Mouse (Mus musculus): ENCODE data around the gene Denr. TPM values are rescaled to one million over a fixed set of nuclear protein-coding genes. Genes with fewer than 3 reads are reported as not detected.
A peak's percentile ranks its signal among the peaks of the same experiment; 100 is the strongest.

Gene Denr
- total and polyA plus RNA-seq, 2 experiments from 2014 or later = 5.9 to 112 TPM

DNA sequence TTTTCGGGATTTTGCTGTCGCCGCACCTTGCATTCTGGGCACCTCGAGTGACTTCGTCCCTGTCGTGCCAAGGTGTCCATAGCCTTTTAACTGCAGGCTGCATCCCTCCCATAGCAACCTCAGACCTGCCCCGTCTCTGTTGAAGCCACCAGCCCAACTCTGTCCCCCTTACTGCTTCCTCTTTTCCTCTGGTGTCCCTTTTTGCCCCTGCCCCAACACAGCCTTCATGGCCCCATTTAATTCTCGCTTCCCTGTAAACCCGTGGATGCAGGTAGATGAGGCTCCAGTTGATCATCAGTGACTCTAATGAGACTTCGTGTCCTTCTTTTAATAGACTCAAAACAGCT lies 629 bp downstream of the Denr start:
- peak overlapping the region; percentile 82 for H3K27ac ChIP-seq (ENCODE audit: low read depth)
- no peak for ATAC-seq (ENCODE audit: insufficient read depth, low read depth)

GRCm38 (mm10) chr5:123914852-123915251 lies 7.9 kb downstream of the Denr start:
- Histone ChIP-seq H3K27ac (ENCODE audit: low read depth) (no peak overlapping the region), H3K36me3 (replicated peaks; ENCODE audit: control insufficient read depth, insufficient read depth, low read length) (peaks cover 61% of the 10 kb centered on the region), H3K9me3 (replicated peaks; ENCODE audit: control insufficient read depth, low read length) (no peaks in the 10 kb centered on the region), H3K4me1 (ENCODE audit: control insufficient read depth, insufficient read depth) (no peaks in the 10 kb centered on the region), H3K27me3 (ENCODE audit: control insufficient read depth, insufficient read depth, low read length) (no peaks in the 10 kb centered on the region), H3K4me2 (ENCODE audit: low read depth, low read length) (no peak overlapping the region), H3K4me3 (ENCODE audit: low read depth, low read length) (no peak overlapping the region), H3K9ac (replicated peaks; ENCODE audit: low read depth, low read length) (no peak overlapping the region)
- no peak for TF ChIP-seq EP300 (IDR thresholded peaks at IDR 0.05; ENCODE audit: low read depth)
- ATAC-seq (ENCODE audit: insufficient read depth, low read depth) = no peak
- WGBS = 88% methylated on average over 3 of the region's 3 CpGs
- DNase-seq (ENCODE audit: low spot score) = no peak

More for the DNA sequence above, 629 bp downstream of the Denr start:
- WGBS = 4% methylated on average over 10 of the region's 10 CpGs
- Histone ChIP-seq H3K36me3 (replicated peaks; ENCODE audit: control insufficient read depth, insufficient read depth, low read length) (peaks cover 41% of the 10 kb centered on the region), H3K4me1 (ENCODE audit: control insufficient read depth, insufficient read depth) (peaks cover 8% of the 10 kb centered on the region; the same call in 1 of the 2 replicates), H3K9me3 (replicated peaks; ENCODE audit: control insufficient read depth, low read length) (no peaks in the 10 kb centered on the region), H3K4me2 (ENCODE audit: low read depth, low read length) (peak overlapping the region; percentile 89), H3K27me3 (ENCODE audit: control insufficient read depth, insufficient read depth, low read length) (no peaks in the 10 kb centered on the region), H3K4me3 (ENCODE audit: low read depth, low read length) (peak overlapping the region; percentile 94), H3K9ac (replicated peaks; ENCODE audit: low read depth, low read length) (peak overlapping the region; percentile 97)
- TF ChIP-seq CTCF (IDR thresholded peaks at IDR 0.05; ENCODE audit: low read depth) = no peak
- no peak for TF ChIP-seq EP300 (IDR thresholded peaks at IDR 0.05; ENCODE audit: low read depth)
- DNase-seq (ENCODE audit: low spot score) = no peak

DNA sequence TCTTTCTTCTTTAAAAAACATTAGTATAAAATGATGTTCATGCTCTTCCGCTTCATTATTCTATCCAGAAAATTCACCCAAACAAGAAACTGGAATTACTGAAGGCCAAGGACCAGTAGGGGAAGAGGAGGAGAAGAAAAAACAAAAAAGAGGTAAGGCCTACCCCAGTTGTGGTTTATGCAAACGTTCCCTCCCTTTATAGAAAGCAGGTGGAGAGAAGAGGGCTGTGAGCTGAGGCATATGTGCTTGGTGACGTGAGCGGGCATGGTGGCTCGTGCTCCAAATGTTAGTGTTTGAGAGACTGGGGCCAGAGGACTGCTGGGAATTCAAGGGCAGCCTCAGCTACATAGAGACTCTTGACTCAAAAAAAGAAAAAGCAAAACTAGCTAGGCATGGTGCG lies 15.1 kb downstream of the Denr start:
- 91% methylated on average over 6 of the region's 6 CpGs for WGBS

DNA sequence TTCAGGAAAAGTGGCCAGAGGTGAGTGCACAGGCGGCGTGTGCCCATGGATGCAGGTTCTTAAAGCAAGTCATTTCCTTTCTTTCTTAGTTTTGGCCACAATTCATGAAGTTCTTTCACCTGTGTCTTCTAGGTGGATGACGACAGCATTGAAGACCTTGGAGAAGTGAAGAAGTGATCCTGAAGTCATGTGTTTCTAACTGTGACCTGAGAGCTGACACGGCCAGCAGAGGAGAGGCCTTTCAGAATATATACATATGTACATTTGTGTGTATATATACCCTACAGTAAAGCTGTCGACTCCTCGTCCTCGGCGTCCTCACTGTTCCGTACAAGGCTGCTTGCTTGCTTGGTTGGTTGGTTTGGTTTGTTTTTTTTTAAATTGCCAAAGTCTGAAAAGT lies 20.1 kb downstream of the Denr start, which contains the start of gene Gm43518:
Gene Gm43518 (plus strand): TSS at position 301 of the 400 bp plus-strand sequence.
- Histone ChIP-seq H3K4me3 (ENCODE audit: low read depth, low read length) (no peak within 1 kb of the TSS), H3K27ac (ENCODE audit: low read depth) (no peak within 1 kb of the TSS), H3K9ac (replicated peaks; ENCODE audit: low read depth, low read length) (no peak within 1 kb of the TSS), H3K9me3 (replicated peaks; ENCODE audit: control insufficient read depth, low read length) (no peaks in the 10 kb centered on the region), H3K36me3 (replicated peaks; ENCODE audit: control insufficient read depth, insufficient read depth, low read length) (peaks cover 65% of the 10 kb centered on the region), H3K27me3 (ENCODE audit: control insufficient read depth, insufficient read depth, low read length) (no peaks in the 10 kb centered on the region), H3K4me2 (ENCODE audit: low read depth, low read length) (no peak within 1 kb of the TSS), H3K4me1 (ENCODE audit: control insufficient read depth, insufficient read depth) (peaks cover 6% of the 10 kb centered on the region; the same call in 1 of the 2 replicates)
- TF ChIP-seq CTCF (IDR thresholded peaks at IDR 0.05; ENCODE audit: low read depth) (no peak), EP300 (IDR thresholded peaks at IDR 0.05; ENCODE audit: low read depth) (no peak)
- ATAC-seq (ENCODE audit: insufficient read depth, low read depth) = no peak
- no peak for DNase-seq (ENCODE audit: low spot score)
- WGBS = 91% methylated on average over 9 of the region's 9 CpGs

More for the DNA sequence above, 15.1 kb downstream of the Denr start:
- ATAC-seq (ENCODE audit: insufficient read depth, low read depth) (no peak), DNase-seq (ENCODE audit: low spot score) (no peak)
- no peaks in the 10 kb centered on the region for H3K9me3 ChIP-seq (replicated peaks; ENCODE audit: control insufficient read depth, low read length)
- TF ChIP-seq CTCF (IDR thresholded peaks at IDR 0.05; ENCODE audit: low read depth) (no peak), EP300 (IDR thresholded peaks at IDR 0.05; ENCODE audit: low read depth) (no peak)
- H3K27me3 ChIP-seq (ENCODE audit: control insufficient read depth, insufficient read depth, low read length) = no peaks in the 10 kb centered on the region
- H3K4me3 ChIP-seq (ENCODE audit: low read depth, low read length) = no peak overlapping the region
- H3K4me1 ChIP-seq (ENCODE audit: control insufficient read depth, insufficient read depth) = no peaks in the 10 kb centered on the region
- H3K4me2 ChIP-seq (ENCODE audit: low read depth, low read length) = no peak overlapping the region
- no peak overlapping the region for H3K27ac ChIP-seq (ENCODE audit: low read depth)
- H3K9ac ChIP-seq (replicated peaks; ENCODE audit: low read depth, low read length) = no peak overlapping the region
- H3K36me3 ChIP-seq (replicated peaks; ENCODE audit: control insufficient read depth, insufficient read depth, low read length) = peaks cover 90% of the 10 kb centered on the region

DNA sequence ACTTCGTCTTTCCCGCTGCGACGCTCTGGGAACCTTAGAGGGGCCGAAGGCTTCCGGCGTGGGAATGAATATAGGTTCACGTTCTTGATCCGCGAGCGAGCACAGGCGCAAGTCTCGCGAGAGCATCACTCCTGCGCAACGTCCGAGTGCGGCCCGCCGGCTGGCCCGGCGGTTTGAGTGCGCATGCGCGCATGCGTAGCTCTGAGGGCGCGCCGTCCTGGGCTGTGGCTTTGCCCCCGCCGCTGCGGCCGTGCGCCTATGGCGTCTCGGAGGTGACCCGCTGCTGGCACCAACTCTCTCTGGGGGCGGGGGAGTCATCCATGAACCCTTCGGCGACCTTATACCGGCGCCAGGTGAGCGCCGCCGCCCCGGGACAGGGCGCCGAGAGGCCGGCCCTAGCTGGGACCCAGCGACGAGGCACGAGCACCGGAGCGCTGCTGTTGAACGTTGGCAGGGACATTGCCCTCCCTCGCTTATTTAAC lies 23.6 kb downstream of the Denr start, which contains the start of gene Ccdc62:
Gene Ccdc62 (plus strand): TSS at position 172 of the 482 bp plus-strand sequence.
- ATAC-seq (ENCODE audit: insufficient read depth, low read depth) = peak; percentile 98
- under 1% methylated on average over 56 of the region's 56 CpGs for WGBS
- peak within 1 kb of the TSS; percentile 88 for H3K27ac ChIP-seq (ENCODE audit: low read depth)
- DNase-seq (ENCODE audit: low spot score) = peak; percentile 97
- TF ChIP-seq EP300 (IDR thresholded peaks at IDR 0.05; ENCODE audit: low read depth) = peak; percentile 88
- TF ChIP-seq CTCF (IDR thresholded peaks at IDR 0.05; ENCODE audit: low read depth) = no peak
- H3K9ac ChIP-seq (replicated peaks; ENCODE audit: low read depth, low read length) = peak within 1 kb of the TSS; percentile 77
- H3K4me2 ChIP-seq (ENCODE audit: low read depth, low read length) = peak within 1 kb of the TSS; percentile 80
- H3K9me3 ChIP-seq (replicated peaks; ENCODE audit: control insufficient read depth, low read length) = no peaks in the 10 kb centered on the region
- H3K36me3 ChIP-seq (replicated peaks; ENCODE audit: control insufficient read depth, insufficient read depth, low read length) = peaks cover 31% of the 10 kb centered on the region
- no peaks in the 10 kb centered on the region for H3K27me3 ChIP-seq (ENCODE audit: control insufficient read depth, insufficient read depth, low read length)
- H3K4me3 ChIP-seq (ENCODE audit: low read depth, low read length) = peak within 1 kb of the TSS; percentile 64
- peaks cover 6% of the 10 kb centered on the region; the same call in 1 of the 2 replicates for H3K4me1 ChIP-seq (ENCODE audit: control insufficient read depth, insufficient read depth)

- Histone ChIP-seq H3K27me3 (ENCODE audit: control insufficient read depth, insufficient read depth, low read length) (no peaks in the 10 kb centered on the region), H3K4me3 (ENCODE audit: low read depth, low read length) (peak overlapping the region; percentile 64), H3K36me3 (replicated peaks; ENCODE audit: control insufficient read depth, insufficient read depth, low read length) (peaks cover 25% of the 10 kb centered on the region), H3K27ac (ENCODE audit: low read depth) (peak overlapping the region; percentile 88), H3K9me3 (replicated peaks; ENCODE audit: control insufficient read depth, low read length) (no peaks in the 10 kb centered on the region), H3K9ac (replicated peaks; ENCODE audit: low read depth, low read length) (peak overlapping the region; percentile 77), H3K4me1 (ENCODE audit: control insufficient read depth, insufficient read depth) (peaks cover 6% of the 10 kb centered on the region; the same call in 1 of the 2 replicates), H3K4me2 (ENCODE audit: low read depth, low read length) (peak overlapping the region; percentile 80)
- no peak for TF ChIP-seq EP300 (IDR thresholded peaks at IDR 0.05; ENCODE audit: low read depth)
- no peak for TF ChIP-seq CTCF (IDR thresholded peaks at IDR 0.05; ENCODE audit: low read depth)
- ATAC-seq (ENCODE audit: insufficient read depth, low read depth) (no peak), DNase-seq (ENCODE audit: low spot score) (no peak)
- WGBS = 53% methylated on average over 13 of the region's 13 CpGs
Measured at GRCm38 (mm10) chr5:123931131-123931530, 24.2 kb downstream of the Denr start.
